Mouse (Mus musculus): ENCODE data around the gene Myd88.

DNA sequence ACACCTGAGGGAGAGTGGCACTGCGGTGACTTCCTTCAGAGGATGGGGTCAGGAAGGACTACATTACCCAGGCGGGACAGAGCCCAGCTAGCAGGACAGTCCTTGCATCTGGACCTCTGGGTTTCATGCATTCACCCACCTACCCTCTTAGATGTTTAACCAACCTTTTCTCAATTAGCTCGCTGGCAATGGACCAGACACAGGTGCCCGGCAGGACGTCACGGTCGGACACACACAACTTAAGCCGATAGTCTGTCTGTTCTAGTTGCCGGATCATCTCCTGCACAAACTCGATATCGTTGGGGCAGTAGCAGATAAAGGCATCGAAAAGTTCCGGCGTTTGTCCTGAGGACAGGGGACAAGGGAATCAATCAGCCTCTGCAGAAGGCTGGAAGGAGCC is 3.4 kb downstream of the Myd88 start:
- TF ChIP-seq CTCF (IDR thresholded peaks at IDR 0.05; ENCODE audit: borderline replicate concordance, insufficient read depth, low read depth, low read length) (no peak), POLR2A (IDR thresholded peaks at IDR 0.05; ENCODE audit: borderline replicate concordance, insufficient read depth, low read length) (no peak)
